Mouse (Mus musculus): Measurements from ENCODE around the gene Pex5l.

Gene Pex5l

GRCm38 (mm10) chr3:33142901-33143461 is at the start of gene Pex5l:
TSS of gene Pex5l (minus strand) at chr3:33143247.
- in situ Hi-C loops (cut with MseI, MboI), result no loop called here

DNA sequence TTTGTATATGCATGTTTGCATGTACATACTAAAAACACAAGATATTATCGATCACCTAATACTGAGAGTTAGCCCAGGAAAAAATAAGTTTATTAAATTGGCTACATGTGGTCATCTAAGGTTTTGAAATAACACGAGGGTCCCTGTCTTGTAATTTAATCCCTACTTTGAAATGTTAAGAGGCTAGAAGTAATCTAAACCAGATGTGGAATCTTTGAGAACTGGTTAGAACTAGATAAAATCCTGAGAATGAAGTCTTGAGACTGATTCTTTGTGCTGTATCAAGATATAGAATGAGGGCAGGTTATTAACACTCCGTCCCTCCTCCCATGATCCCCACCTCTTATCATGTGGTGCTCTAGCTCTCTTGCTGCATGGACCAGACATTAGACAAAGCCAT is 22.1 kb upstream of the Pex5l start:
- in situ Hi-C loops (cut with MseI, MboI), result no loop called here

DNA sequence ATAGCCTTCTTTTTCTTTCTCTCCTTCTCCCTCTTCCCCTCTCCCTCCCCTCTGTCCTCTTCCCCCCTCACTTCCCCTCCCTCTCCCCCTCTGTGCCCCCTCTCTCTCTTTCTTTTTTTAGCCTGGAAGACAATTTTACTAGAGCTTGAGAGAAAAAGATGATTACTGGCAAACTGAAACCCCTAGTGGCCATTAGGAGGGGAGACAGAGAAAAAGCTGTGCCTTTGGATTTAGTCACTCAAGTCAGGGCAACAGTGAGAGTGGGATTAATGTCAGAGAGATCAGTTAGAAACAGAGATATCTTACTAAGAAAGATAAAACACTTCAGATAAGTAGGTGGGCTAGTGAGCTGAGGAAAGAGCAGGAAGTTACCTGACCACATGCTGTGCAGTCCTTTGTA is 20.8 kb upstream of the Pex5l start:
- in situ Hi-C loops (cut with MseI, MboI), result no loop called here

DNA sequence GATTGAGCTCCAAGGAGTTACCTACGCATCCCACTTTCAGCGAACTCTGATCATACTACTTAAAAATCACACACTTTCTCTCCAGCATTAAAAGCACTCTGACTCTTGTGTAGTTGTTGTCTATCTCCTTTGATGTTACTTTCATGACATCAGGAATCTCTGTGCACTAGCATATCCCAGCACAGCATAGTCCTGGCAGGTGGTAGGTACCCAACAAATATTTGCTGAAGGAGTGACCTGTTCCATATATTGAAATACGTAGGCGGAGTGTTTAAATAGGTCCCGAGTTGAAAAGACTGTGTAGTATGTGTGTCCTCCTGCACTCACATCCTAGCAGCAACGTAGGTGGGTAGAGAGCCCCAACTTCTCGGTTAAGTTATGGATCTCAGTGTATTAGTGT is 545 bp upstream of the Pex5l start:
- in situ Hi-C loops (cut with MseI, MboI), result no loop called here

DNA sequence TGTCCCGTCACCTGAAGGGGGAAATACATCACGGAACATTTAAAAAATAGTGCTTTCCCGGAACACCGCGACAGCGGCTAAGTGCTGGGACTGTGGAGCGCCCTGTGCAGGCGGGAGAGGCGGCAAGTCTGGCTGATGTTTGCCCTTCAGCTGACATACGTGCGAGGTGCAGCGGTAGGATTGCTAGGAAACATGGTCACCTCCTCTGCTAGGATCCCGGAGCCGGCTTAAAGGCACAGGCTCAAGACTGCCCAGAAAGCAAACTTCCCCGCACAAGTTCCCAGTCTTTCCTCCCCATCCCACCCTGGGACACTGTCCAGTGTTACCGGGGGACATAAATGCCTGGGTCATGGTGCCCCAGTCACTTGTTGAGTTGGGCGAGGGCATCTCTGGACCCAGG is 649 bp downstream of the Pex5l start:
- in situ Hi-C loops (cut with MseI, MboI), result no loop called here

DNA sequence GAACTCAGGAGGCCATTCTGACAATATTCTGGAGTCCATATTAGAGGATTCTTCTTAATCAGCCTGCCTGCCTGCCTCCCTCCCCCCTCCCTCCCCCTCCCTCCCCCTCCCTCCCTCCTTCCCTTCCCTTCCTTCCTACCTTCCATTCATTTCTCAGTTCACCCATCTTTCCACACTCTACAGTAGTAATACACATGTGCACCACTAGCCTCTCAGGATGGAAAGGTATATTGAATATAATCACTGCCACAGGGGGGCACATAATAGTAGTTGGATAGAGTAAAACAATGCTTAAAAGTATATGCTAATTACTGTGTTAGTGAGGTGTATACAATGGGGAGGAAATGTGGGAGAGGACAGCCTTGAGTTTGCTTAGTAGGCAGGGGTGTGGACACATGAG is 13.1 kb downstream of the Pex5l start:
- in situ Hi-C loops (cut with MseI, MboI), result no loop called here

GRCm38 (mm10) chr3:33124796-33125195 is 18.3 kb downstream of the Pex5l start:
- in situ Hi-C loops (cut with MseI, MboI), result no loop called here

GRCm38 (mm10) chr3:33105785-33106184 is 37.3 kb downstream of the Pex5l start:
- in situ Hi-C loops (cut with MseI, MboI), result no loop called here

- in situ Hi-C loops (cut with MseI, MboI), result no loop called here
Measured at GRCm38 (mm10) chr3:33103501-33103900, 39.5 kb downstream of the Pex5l start.

- in situ Hi-C loops (cut with MseI, MboI), result no loop called here
Measured at GRCm38 (mm10) chr3:33098550-33099295, 44.3 kb downstream of the Pex5l start.

GRCm38 (mm10) chr3:33093646-33094045 is 49.4 kb downstream of the Pex5l start:
- in situ Hi-C loops (cut with MseI, MboI), result no loop called here

GRCm38 (mm10) chr3:33090001-33090400 is 53.0 kb downstream of the Pex5l start:
- in situ Hi-C loops (cut with MseI, MboI), result no loop called here

GRCm38 (mm10) chr3:33089470-33089869 is 53.6 kb downstream of the Pex5l start:
- in situ Hi-C loops (cut with MseI, MboI), result no loop called here

GRCm38 (mm10) chr3:33088276-33088675 is 54.8 kb downstream of the Pex5l start:
- in situ Hi-C loops (cut with MseI, MboI), result no loop called here

DNA sequence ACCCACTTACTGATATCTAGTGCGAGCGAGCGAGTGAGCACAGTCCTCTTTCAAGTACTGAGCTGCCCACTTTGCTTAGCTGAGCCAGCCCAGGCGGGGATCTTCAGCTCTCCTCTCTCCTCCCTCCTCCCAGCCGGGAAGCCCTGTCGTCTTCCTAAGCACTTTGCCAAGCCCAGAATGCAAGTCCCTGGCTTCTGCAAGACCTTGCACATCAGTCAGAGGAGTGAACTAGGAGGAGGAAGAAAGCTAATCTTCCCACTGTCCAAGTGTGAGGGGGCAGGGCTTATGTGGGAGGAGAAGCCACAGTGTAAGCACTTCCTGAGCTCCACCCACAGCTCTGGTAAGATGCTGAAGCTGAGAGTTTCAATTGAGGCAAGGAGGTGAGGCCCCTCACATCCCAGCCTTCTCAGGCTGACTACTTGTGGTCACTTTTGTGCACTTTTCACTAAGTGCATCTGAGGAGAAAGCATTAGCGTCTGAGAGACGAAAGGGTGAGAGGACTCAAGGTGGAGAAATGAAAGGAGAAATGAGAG is 60.2 kb downstream of the Pex5l start:
- in situ Hi-C loops (cut with MseI, MboI), result no loop called here

- in situ Hi-C loops (cut with MseI, MboI), result no loop called here
Measured at GRCm38 (mm10) chr3:33081793-33082192, 61.3 kb downstream of the Pex5l start.

DNA sequence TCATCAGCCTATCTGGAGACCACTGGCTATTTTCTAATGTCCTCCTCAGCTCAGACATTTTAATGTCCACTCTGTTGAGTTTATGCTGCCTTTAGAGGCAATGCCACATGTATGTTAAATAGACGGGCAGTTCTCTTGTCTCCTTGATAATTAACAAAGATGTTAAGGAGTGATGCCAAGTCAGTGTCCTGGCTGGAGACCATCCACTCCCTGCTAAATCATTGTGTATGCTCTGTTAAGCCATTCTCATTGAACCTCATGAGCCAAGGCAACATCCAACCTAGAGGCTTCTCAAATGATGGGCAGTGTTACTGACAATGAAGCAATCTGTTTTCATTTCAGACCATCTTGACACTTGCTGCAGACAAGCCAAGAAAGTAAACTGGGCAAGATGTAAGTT is 63.4 kb downstream of the Pex5l start:
- in situ Hi-C loops (cut with MseI, MboI), result no loop called here

- in situ Hi-C loops (cut with MseI, MboI), result no loop called here
Measured at GRCm38 (mm10) chr3:33079171-33079570, 63.9 kb downstream of the Pex5l start.

DNA sequence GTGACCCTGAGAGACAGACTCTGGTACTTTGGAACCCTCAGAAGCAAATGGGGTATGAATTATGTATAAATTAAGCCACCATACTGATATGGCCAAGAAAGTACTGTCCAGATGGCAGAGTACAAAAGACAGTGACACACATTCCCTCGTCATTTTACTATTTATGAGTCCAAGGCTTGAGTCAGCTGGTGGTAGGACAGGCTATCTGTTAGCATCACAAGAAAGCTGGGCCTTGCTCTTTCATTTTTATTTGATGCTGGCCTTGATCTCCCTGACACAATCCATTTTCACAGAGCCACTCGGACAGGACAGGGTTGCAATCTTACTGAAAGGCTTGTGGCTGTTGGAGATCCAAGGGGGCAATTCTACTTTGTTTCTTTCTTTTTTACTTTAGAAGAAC is 67.4 kb downstream of the Pex5l start:
- in situ Hi-C loops (cut with MseI, MboI), result no loop called here

DNA sequence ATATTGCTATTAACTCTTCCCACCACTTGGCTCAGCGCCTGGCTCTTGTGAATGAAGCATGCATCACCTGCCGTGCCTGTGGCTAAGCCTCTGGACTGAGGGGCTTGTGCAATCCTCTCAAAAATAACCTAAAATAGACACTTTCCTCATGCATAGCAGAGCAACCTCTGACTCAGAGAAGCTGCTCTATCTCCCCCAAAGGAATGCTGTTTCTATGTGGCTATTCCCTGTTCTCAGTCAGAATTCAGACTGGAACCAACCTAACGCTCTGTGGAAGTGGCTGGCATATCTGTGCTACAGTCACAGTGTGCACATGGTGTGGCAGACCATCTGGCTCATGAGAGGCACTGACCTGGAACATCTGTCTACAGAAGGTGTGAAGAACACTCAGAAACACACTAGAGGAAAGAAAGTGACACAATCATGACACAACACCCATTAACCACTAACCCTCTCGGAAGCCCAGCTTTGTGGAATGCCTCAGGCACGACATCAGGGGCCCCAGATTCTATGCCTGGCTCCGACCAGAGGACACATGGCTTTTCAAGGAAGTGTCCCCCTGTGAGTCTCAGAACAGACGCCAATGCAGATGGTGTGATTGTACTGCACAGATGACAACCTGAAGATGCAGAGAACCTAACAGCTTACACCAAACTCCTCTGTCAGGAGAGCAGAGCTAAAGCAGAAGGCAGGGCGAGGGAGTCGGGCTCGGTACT is 68.6 kb downstream of the Pex5l start:
- in situ Hi-C loops (cut with MseI, MboI), result no loop called here

DNA sequence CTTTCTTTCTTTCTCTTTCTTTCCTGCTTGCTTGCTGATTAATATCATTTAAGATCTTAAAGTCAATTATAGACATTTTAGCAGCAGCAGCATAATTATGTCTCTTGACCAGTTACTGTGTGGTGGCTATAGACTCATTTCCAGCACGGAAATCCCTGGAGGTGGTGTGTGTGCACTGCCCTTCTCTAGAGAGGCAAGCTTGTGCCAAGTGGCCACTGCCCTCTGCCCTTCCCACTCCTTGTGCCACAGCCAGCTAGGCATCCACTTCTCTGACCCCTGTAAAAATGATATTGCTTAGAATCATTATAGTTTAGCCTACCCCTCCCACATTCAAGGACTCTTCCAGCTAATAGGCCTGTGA is 69.2 kb downstream of the Pex5l start:
- in situ Hi-C loops (cut with MseI, MboI), result no loop called here

GRCm38 (mm10) chr3:33070771-33071170 is 72.3 kb downstream of the Pex5l start:
- in situ Hi-C loops (cut with MseI, MboI), result no loop called here

GRCm38 (mm10) chr3:33068146-33068545 is 74.9 kb downstream of the Pex5l start:
- in situ Hi-C loops (cut with MseI, MboI), result no loop called here

Measured in mouse trophoblast stem cell (cell line).